Mouse (Mus musculus): ENCODE results near the gene Mical2.

DNA sequence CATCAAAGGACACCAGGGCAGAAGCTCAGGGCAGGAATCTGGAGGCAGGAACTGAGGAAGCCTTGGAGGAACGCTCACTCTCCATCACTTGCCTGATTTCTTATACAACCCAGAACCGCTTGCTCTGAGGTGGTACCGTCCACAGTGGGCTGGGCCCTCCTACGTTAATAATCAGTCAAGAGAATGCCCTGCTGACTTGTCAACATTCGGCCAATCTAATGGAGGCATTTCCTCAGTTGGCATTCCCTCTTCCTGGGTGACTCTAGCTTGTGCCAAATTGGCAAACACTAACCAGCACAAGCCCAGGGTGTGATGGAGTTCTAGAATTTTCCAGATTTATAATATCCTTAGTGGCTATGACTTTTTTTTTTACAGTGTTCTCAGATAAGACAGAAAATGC is 98.9 kb downstream of the Mical2 start:
- TF ChIP-seq GATA1 (IDR thresholded peaks at IDR 0.05; ENCODE audit: low read length) (no peak), TAL1 (IDR thresholded peaks at IDR 0.05; ENCODE audit: low read length) (no peak)

Data from erythroblast, embryonic 14.5 days (primary cell).